Mouse (Mus musculus) c-Kit-positive CD71-negative TER-119-negative erythroid progenitor cells, embryonic 14.5 days (primary cell): ENCODE results near the gene Pigm.
A peak's percentile ranks its signal among the peaks of the same experiment; 100 is the strongest.

Experiments
- DNase-seq: peaks from one replicate; pipeline ENCODE4 v3.0.0-alpha.2; 2013; ENCODE audit warnings: low read depth

Pigm gene

DNA sequence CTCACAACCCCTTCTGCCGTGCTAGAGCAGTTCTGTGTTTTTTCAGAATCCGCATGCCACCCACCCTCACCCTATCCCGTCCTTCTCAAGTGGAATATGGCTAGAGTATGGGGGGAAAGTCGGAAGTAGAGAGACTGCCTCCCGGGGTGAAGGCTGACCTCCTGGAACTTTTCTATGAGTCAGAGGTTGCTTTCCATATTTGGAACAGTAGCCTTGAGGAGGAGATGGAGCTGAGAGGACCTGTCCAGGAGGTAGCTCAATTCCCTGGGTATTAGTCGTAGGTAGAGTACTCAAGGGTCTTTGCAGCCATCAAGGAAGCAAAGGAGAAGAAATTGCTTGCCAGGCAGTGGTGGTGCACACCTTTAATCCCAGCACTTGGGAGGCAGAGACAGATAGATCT lies 24.3 kb upstream of the Pigm start:
- no peak for DNase-seq

DNA sequence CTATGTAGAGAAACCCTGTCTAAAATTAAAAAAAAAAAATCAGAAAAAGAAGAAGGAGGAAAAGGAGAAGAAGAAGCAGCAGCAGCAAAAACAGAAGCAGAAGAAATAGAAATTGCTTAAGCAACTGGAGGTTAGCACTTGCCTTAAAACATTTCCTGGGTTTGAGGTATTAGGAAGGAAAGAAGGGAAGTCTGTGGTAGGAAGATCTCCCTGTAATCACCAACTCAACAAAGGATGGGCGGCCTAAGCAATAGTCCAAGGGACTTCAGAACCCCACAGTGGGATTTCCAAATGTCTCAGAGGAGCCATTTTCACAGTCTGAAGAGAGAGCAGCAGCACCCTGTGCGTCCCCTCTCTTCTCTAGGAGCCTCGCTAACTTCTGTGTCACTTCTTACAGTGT lies 23.9 kb upstream of the Pigm start:
- DNase-seq: no peak

DNA sequence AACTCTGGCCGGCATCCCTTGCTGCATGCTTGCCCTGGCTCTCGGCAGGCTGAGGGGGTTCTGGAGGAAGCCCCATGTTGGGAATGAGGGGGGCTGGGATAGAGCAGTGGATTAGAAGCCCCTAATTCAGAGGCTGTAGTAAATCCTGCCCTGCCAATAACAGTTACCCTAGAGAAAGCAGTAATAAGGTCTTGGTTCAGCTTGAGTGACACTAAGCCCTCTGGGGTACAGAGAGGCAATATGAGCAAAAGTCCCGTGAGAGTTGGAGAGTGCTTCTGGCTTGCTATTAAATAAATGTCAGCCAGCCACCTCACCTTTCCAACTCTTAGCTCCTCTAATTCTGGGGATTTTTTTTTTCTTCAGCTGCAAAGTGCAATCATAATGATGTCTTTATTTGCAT lies 21.0 kb upstream of the Pigm start:
- DNase-seq: no peak

DNA sequence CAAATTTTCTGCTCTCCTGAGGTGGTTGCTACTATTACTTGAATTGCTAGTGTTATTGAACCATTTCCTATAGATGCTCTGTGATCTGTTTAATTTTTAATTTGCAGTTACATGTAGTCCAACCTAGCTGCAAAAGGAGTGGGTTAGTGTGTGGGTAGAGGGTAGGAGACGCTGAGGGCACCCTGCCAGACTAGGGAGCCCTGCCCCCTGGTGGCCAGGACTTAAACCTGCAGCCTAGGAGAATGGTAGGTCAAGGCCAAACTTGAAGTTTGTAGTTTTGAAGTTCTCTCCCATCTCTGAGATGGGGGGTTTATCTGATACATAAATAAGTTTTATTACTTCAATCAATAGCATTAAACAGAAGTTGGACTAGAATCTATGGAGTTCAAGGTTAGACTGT lies 18.8 kb upstream of the Pigm start:
- peak; percentile 34 for DNase-seq

DNA sequence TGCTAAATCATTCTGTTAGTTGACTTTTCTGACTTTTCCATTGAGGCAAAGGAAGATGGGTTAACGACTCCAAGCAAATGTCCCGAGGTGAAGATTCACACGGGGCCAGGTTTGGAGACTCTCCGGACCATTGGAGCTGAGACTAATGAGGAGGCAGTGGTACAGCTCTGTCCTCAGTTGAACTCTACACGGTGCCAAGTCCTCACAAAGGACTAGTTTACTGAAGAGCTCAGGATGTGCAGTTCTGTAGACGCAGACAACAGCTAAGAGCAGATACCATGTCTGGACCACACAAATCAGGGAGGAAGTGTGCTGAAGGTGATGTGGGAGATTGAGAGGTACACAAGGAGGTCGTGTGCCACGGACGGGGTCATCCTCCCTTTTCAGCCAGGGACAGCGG lies 18.0 kb upstream of the Pigm start:
- DNase-seq: no peak

DNA sequence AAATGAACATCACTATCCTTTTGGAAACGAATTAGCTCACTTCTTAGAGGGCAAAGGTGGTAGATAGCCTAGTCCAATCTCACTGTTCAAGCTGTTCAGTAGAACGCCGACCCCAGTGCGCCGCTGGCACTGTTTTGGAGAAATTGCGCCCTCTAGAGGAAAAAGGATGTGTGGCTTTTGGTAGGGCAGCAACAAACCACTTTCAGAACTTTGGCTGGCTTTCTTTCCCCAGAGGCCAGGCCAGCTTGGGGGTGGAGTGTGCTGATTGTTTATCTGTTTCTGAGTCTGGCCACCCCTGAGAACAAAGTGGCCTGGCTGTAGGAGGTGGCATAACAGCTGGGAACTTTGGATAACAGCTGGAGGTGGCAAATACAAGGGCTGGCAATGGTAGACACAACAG lies 11.7 kb upstream of the Pigm start:
- DNase-seq: peak; percentile 63

DNA sequence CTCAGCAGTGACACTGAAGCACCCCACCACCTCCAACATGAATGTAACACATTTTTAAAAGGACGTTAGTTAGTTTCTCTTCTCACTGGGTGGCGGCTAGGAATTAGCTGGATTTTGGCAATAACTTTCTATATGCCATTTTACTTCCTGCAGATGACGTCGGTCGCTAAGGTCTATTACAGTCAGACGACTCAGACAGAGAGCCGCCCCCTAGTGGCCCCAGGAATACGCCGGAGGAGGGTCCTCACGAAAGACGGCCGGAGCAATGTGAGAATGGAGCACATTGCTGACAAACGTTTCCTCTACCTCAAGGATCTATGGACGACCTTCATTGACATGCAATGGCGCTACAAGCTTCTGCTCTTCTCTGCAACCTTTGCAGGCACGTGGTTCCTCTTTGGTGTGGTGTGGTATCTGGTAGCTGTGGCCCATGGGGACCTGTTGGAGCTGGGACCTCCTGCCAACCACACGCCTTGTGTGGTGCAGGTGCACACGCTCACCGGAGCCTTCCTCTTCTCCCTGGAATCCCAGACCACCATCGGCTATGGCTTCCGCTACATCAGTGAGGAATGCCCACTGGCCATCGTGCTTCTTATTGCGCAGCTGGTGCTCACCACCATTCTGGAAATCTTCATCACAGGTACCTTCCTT lies 7.5 kb upstream of the Pigm start:
- DNase-seq: peak; percentile 39

DNA sequence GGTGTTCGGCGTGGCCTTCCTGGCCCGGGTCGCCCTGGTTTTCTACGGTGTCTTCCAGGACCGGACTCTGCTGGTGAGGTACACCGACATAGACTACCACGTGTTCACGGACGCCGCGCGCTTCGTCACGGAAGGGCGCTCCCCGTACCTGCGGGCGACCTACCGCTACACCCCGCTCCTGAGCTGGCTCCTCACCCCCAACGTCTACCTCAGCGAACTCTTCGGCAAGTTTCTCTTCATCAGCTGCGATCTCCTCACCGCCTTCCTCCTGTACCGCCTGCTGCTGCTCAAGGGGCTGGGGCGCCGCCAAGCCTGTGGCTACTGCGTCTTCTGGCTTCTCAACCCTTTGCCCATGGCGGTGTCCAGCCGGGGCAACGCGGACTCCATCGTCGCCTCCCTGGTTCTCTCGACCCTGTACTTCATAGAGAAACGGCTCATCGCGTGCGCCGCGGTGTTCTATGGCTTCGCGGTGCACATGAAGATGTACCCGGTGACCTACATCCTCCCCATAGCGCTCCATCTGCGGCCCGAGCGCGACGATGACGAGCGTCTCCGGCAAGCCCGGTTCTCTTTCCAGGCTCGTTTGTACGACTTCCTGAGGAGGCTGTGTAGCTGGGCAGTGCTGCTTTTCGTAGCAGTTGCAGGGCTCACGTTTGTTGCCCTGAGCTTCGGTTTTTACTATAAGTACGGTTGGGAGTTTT lies 562 bp downstream of the Pigm start:
- no peak for DNase-seq

DNA sequence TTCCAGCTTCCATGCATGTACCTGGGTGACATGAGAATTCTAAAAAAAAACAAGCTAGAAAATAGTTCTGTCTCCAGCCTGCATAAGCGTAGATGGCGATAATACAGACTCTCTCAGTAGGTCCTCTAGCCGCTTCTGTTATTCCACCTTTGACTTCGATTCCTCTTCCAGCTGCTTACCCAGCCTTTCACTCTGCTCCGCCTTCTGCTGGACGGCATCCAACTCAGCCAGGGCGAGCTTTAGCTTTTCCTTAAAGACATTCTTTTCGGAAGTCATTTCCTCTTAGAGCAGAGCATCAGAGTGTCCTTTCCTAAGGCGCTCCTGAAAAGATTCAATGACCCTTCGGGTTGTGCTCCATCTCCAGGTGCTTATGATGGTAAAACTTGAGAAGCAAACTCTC lies 3.7 kb downstream of the Pigm start:
- DNase-seq: no peak

DNA sequence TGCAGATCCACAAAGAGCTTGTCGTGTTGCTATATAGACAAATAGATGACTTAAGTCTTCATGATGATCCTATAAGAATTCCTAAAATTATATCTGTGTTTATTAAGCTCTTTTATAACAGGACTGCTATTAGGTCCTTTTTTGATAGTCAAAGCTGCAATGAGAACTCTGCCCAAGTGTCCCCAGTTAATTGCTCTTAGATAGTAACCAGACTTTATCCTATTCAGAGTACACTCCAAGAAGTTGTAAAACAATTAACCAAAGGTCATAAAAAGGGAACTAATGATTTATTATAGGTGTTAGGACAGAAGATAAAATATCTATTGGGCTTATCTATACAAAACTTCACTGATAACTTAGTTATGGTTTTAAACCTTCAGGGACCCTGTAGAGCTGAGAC lies 5.7 kb downstream of the Pigm start:
- DNase-seq: no peak

DNA sequence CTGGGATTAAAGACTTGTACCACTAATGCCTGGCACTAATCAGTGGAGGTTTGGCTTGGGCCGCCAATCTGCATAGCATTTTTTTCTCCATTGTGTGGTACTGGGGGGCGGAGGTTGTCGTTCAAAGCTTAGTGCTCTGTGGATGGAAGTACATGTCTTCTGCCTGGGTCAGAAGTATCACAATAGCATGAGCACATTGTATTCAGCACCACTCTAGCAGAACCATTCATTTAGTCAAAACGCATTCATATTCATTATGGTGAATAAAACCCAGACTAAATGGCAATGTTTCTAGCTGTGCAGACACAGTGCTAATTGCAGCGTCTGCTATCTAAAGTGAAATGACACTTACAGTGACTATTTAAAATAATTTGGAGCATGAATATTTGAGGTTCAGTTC lies 10.9 kb downstream of the Pigm start:
- no peak for DNase-seq

DNA sequence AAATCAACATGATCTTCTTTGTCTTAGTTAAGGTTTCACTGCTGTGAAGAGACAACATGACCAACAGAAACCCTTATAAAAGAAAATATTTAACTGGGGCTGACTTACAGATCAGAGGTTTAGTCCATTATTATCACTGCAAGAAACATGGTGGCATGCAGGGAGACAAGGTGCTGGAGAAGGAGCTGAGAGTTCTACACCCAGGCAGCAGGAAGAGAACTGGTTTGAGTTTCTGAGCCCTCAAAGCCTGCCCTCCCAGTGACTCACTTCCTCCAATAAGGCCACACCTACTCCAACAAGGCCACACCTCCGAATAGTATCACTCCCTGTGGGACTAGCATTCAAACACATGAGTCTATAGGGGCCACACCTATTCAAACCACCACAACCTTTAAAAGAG lies 14.4 kb downstream of the Pigm start:
- no peak for DNase-seq

DNA sequence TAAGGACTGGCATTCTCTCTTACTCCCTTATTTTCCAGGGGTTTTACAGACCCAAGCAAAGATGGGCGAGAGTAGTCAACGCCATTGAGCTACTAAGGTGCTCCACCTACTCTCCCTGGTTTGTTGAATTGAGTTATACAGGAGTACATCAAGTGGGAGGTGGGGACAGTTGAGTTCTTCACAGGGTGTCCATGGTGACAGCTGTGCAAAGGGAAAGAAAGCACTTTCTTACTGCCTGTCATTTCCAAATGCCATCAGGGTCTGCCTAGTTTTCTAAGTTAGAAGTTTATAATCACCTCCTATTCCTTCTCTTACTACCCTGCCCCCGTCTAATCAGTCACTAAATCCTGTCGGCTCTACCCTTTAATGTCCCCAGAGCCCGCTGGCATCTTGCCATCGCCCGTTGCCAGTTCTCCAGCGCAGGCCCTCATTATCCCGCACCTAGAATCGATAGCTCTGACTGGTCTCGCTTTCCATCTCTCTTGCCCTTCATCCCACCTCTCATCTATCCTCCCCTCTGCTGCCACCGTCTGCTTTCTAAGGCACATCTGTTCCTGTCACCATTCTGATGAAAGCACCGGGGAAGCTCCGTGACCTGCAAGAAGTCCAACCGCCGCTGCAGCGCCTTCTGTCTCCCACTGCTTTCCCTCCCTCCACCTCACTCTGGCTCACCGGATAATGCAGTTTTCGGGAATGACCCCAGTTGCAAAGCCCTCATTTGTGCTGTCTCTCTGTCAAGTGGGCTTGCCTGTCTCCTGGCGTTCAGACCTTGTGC lies 15.6 kb downstream of the Pigm start:
- no peak for DNase-seq

DNA sequence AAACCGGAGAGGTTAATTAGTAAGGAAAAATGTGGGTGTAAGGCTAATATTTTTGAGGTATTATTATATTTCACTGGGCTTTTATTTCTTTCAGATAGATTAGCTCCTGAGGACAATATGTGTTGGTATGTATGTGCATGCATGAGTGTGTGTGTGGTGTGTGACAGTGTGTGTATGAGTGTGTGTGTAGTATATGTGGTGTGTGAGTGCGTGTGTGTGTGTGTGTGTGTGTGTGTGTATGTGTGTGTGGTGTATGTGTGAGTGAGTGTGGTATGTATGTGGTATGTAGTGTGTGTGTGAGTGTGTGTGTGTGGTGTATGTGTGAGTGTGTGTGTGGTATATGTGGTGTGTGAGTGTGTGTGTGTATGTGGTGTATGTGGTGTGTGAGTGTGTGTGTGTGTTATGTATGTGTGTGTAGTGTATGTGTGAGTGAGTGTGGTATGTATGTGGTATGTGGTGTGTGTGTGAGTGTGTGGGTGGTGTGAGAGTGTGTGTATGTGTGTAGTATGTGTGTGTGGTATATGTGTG lies 16.4 kb downstream of the Pigm start:
- DNase-seq: no peak

DNA sequence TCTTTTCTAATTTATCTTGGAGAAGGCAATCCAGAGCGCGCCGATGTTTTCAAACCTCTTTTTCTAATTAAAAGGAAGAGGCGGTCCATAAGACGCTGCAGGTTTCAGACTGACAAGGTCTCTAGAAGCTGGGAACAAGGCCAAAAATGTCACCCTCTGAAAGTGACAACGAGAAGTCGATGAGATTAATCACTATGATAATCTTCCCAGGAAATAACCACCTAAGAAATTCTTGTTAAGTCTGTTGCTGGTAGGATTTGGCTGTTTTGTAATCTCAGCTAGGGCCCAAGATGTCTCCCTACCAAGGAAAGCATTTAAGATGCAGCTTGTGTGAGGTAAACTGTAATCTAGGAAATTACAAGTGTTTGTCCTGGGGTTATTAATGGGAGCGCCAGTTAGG lies 17.4 kb downstream of the Pigm start:
- DNase-seq: no peak

DNA sequence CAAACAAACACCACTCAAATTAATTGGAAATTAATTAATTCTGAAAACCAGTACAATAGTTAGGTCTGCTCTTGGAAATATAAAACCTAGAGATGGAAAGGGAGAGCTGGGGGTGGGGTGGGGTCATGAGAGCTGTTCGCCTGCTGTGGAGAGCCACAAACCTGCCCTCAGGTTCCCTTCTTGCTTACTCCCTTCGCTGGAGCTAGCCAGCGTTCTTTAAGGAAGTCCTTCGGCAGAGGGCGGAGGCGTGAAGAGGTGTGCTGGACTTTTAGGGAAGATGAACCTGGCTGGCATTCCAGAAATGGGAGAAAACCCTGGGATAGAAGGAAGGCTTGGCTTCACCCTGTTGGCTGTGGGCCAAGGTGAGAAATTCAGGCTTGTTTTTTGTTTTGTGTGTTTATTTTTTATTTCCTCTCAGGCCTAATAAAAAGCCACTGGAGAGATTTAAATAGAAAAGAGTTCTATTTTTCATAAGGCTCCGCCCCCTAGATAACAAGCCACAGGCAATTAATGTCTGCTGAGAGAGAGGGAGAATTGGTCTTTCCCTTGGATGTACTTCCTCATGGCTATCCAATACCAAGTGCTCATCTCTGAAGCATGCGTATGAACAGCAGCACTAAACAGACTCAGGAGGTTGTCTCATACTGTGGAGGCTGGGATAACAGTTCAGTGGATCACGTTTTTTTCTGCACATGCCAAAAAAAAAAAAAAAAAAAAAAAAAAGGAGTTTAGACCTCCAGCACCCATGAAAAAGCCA lies 20.8 kb downstream of the Pigm start:
- DNase-seq: no peak

DNA sequence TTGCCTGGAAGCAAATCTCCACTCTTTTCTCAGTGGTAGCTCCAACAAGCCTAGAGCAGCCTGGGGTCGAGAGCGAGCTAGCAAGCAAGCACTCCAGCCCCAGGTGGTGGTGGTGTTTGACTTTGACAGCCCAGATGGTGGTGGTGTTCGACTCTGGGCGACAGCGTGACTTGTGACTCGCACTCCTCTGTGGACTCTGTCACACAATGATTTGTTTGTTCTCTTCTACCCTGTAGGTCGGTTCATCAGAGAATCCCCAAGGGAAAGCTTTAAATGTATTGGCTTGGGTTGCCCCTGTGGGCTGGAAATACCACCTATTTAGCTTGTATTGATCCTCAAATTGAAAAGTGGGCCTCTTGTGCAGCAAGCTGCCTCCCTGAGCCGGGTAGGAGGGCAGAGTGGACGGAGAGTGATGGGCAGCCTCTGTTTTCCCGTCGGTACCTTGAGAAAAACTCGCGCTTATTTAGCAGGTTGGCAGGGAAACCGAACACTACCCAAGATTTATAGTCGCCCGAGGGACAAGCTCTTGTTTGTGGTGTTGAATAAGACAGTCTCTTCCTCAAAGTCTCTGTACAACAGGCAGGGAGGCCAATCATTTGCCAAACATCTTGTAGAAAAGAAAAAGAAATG lies 29.8 kb downstream of the Pigm start:
- no peak for DNase-seq

DNA sequence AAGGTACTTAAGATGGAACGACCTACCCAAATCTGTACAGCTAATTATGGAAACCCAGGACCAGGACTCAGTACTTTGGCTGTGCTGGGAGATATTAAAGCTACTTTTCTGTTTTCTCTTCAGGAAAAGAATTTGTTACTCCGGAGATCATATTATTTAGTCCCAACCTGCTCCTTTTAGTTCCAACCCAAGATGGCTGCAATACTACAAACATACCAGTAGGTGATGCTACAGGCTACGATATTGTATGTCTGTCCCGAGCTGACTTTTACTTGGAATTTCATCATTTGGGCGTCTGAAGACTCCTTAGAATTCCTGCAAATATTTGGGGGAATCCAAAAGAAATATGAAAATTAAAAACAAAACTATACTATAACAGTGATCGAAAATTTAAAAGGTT lies 32.6 kb downstream of the Pigm start:
- DNase-seq: no peak

DNA sequence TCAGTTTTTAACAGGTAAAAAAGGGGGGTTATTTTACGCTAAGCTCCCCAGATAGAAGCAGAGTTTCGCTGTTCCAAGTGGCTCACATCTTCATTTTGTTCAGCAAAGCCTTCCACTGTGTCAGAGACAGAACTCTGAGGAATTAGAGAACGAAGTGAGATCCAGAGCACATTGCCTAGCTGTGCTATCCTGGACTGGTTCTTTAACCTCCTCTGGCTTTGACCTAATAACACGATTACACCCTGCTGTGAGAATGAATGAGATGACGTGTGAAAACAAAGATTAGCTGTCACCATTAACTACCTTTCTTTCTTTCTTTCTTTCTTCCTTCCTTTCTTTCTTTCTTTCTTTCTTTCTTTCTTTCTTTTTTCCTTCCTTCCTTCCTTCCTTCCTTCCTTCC lies 33.1 kb downstream of the Pigm start:
- no peak for DNase-seq

DNA sequence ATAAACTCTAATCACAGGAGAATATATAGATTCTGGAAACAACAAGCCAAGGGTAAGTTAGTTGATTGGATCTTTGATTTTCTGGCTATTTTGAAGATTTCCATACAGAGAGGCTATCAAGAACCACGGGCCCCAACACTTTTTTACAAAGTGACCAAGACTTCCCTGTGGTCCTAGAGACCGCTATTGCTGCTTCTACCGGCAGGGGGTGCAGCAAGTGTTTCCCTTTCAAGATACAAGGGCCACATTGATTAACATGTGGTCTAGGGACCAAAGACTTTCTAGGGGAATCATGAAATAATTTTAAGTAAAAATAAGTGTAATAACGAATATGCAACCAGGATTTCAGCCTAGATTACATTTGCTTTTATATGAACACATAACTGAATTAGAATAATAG lies 34.5 kb downstream of the Pigm start:
- peak; percentile 47 for DNase-seq

DNA sequence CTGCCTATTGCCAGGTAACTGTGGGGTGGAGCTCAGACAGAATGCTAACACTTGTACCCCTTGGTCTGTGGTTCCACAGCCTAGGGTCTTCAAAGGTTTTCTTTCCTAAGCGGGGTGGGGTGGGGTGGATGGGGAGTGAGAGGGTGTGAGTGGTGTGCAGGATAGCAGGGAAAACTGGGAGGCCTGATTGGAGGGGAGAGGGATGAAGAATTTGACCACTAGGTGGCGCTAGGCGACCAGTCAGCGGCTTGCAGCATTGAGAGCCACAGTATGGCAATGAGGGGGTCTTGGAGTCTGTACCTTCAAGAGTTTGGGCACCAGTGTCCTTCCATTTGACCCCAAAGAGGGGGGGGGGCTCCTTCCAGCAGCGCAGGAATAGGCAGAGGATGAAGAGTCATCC lies 35.9 kb downstream of the Pigm start:
- no peak for DNase-seq
